Mouse (Mus musculus) heart, postnatal 0 days (tissue): ENCODE results near the gene Aamp. TPM values are rescaled to one million over a fixed set of nuclear protein-coding genes. Genes with fewer than 3 reads are reported as not detected.
A peak's percentile ranks its signal among the peaks of the same experiment; 100 is the strongest.

Experiments
- ATAC-seq: fragments of 200-750 bp; cut with Nextera tagmentation; 2 replicates; pipeline ENCODE4 v1.8.0; 2017; ENCODE audit warnings: low read depth, moderate number of reproducible peaks, moderate library complexity; ENCODE audit not compliant: insufficient read depth
- DNase-seq: peaks from one replicate; pipeline ENCODE4 v3.0.0-alpha.2; 2016; ENCODE audit warnings: low spot score
- H3K27ac ChIP-seq: fragments of 300-500 bp; sonication (generic); 2 replicates; pipeline ENCODE4 v1.5.1; 2014; ENCODE audit warnings: low read depth, mild to moderate bottlenecking
- H3K27me3 ChIP-seq: fragments of 300-500 bp; sonication (generic); 2 replicates; pipeline ENCODE4 v1.6.1; 2014; ENCODE audit warnings: low read length, mixed read lengths; ENCODE audit not compliant: control insufficient read depth, insufficient read depth
- H3K36me3 ChIP-seq: fragments of 300-500 bp; sonication (generic); replicated peaks from 2 replicates; pipeline ENCODE4 v1.6.1; 2014; ENCODE audit warnings: low read length, mixed read lengths; ENCODE audit not compliant: control insufficient read depth, insufficient read depth
- H3K4me1 ChIP-seq: fragments of 300-500 bp; sonication (generic); 2 replicates; pipeline ENCODE4 v1.6.1; 2014; ENCODE audit warnings: antibody characterized with exemption; ENCODE audit not compliant: control insufficient read depth, insufficient read depth
- H3K4me2 ChIP-seq: fragments of 300-500 bp; sonication (generic); 2 replicates; pipeline ENCODE4 v1.6.1; 2014; ENCODE audit warnings: low read depth, mild to moderate bottlenecking, low read length, moderate library complexity
- H3K4me3 ChIP-seq: fragments of 300-500 bp; sonication (generic); 2 replicates; pipeline ENCODE4 v1.5.1; 2014; ENCODE audit warnings: low read depth, low read length
- H3K9ac ChIP-seq: fragments of 300-500 bp; sonication (generic); replicated peaks from 2 replicates; pipeline ENCODE4 v1.6.1; 2014; ENCODE audit warnings: low read depth, low read length, mixed read lengths
- H3K9me3 ChIP-seq: fragments of 300-500 bp; sonication (generic); replicated peaks from 2 replicates; pipeline ENCODE4 v1.6.1; 2016; ENCODE audit warnings: low read length; ENCODE audit not compliant: control insufficient read depth
- CTCF ChIP-seq: IDR thresholded peaks from 2 replicates; pipeline ENCODE4 v1.5.1; 2016; ENCODE audit warnings: antibody characterized with exemption, control low read depth, low read depth
- EP300 ChIP-seq: IDR thresholded peaks from 2 replicates; pipeline ENCODE4 v1.6.1; 2016; ENCODE audit warnings: antibody characterized with exemption, low read depth
- WGBS: fragments of 180-500 bp; shearing (Covaris S2); extraction: QIAGEN DNeasy Blood & Tissue Kit; methylation state at CpG from one replicate; pipeline ENCODE4 v1.1.7; 2014; 5-methylcytosine and 5-hydroxymethylcytosine counted together
- polyA plus RNA-seq: library from polyadenylated mRNA; unstranded; fragments of >200 nt; fragmentation: Nextera tagmentation; extraction: Ambion mirVana; gene quantifications from 2 replicates; pipeline ENCODE4 v1.2.1, GENCODE M21; 2015
- total RNA-seq: library from RNA; depleted of rRNA; stranded (reverse); fragments of >200 nt; gene quantifications from 2 replicates; pipeline ENCODE4 v1.2.3, GENCODE M21; 2014; ENCODE audit warnings: low replicate concordance

The Aamp gene
- total and polyA plus RNA-seq, 2 experiments from 2014 or later: 146 to 165 TPM

DNA sequence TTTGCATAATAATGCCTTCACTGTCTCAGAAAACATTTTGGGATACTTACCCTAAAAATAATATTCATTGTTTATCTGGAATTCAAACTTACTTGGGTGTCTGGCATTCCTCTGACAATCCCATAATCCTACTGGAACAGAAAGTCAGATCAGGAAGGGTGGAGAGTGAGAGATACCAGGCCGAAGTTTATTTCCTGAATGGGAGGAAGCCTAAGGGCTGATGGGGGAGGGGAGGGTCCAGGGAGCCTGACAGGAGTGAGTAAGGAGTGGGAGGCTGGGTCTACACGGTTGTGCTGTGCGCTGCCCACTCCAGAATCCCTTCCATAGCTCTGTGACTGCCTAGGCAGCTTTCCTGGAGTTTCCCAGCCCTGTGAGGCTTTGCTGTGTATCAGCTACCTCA, 25.2 kb upstream of the Aamp start:
- H3K9ac ChIP-seq: no peak overlapping the region
- peak overlapping the region; percentile 79 for H3K27ac ChIP-seq
- H3K27me3 ChIP-seq: no peaks in the 10 kb centered on the region
- H3K4me1 ChIP-seq: peaks cover 24% of the 10 kb centered on the region
- H3K4me3 ChIP-seq: no peak overlapping the region
- TF ChIP-seq CTCF (no peak), EP300 (no peak)
- H3K36me3 ChIP-seq: no peaks in the 10 kb centered on the region
- DNase-seq (no peak), ATAC-seq (0 out of 2 replicates have a peak, but pooled peaks have one; percentile 31)
- 23% methylated on average over 3 of the region's 3 CpGs for WGBS
- no peak overlapping the region for H3K4me2 ChIP-seq
- no peaks in the 10 kb centered on the region for H3K9me3 ChIP-seq

DNA sequence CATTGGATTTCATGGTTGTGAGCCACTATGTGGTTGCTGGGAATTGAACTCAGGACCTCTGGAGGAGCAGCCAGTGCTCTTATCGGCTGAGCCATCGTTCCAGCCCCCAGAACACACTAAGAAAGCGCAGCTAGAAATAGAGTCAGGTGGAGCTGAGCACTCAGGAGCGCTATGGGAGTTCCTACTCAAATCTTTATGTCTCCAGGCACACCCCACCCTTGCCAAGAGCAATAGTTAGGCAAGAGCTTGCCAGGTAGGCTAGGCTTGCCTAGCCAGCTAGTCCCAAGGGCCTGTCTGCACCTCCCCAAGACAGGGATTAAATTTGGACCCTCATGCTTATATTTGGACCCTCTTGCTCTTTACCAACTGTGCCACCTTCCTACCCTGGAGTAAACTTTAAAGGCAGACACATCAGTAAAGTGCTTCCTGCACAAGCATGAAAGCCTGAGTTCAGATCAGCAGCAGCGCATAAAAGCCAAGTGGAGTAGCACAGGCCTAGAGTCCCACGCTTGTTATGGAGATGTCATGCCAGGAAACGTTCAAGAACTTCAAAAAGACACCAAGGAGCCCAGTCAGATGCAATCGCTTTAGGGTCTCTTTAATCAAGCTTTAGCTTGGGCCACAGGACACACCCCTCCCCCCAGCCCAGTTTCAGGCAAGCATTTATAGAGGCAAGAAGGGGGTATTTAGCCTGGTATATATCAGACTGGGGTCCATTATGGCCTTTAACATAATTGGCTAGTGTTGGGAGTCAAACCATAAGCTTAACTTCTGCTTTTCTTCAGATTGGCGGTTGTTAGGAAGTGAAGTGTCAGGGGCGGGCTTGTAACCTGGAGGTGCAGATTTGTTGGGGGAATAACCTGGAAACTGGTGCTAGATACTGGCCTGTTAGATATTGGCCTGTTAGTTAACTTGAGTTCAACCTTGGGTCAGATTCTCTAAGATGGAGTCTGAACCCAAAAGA, 23.7 kb upstream of the Aamp start:
- DNase-seq: no peak
- Histone ChIP-seq H3K9me3 (no peaks in the 10 kb centered on the region), H3K4me3 (no peak overlapping the region), H3K4me1 (peaks cover 24% of the 10 kb centered on the region), H3K4me2 (no peak overlapping the region), H3K9ac (no peak overlapping the region), H3K36me3 (no peaks in the 10 kb centered on the region), H3K27ac (no peak overlapping the region), H3K27me3 (no peaks in the 10 kb centered on the region)
- 68% methylated on average over 10 of the region's 10 CpGs for WGBS
- no peak for TF ChIP-seq EP300
- TF ChIP-seq CTCF: no peak
- no peak for ATAC-seq

DNA sequence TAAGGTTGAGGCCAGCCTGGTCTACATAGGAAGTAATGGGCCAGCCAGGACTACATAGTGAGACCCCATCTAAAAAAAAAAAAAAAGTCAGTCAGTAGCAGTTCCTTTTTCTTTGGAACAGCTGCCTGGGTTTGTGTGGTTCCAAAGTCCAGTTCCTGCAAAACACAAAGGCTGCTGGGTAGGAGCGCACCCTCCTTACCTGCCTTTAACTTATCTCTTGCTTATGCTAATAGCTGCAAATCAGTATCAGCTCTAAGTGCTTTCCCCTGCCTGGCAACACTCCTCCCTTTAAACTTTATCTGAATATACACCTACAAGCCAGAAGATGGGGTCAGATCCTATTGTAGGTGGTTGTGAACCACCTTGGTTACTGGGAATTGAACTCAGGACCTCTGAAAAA, 22.6 kb upstream of the Aamp start:
- Histone ChIP-seq H3K4me3 (no peak overlapping the region), H3K27me3 (no peaks in the 10 kb centered on the region), H3K27ac (no peak overlapping the region), H3K4me2 (no peak overlapping the region), H3K9me3 (no peaks in the 10 kb centered on the region), H3K9ac (no peak overlapping the region), H3K36me3 (no peaks in the 10 kb centered on the region), H3K4me1 (peaks cover 26% of the 10 kb centered on the region)
- no peak for ATAC-seq
- WGBS: 100% methylated on average over 1 of the region's 1 CpGs
- no peak for DNase-seq
- TF ChIP-seq EP300 (no peak), CTCF (no peak)

DNA sequence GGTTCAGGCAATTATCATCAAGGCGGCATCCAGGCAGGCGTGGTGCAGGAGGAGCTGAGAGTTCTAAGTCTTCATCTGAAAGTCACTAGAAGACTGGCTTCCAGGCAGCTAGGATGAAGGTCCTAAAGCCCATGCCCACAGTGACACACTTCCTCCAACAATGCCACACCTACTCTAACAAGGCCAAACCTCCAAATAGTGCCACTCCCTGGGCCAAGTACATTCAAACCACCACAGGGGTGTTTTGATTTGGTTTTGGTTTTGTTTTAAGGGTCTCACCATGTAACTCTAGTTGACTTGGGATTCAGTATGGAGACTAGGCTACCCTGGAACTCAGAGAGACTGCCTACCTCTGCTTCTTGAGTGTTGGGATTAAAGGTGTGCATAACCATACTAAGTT, 21.0 kb upstream of the Aamp start, which contains the start of gene Tmbim1:
Gene Tmbim1 (minus strand): TSS at position 101 of the 400 bp plus-strand sequence.
- Histone ChIP-seq H3K9ac (peak within 1 kb of the TSS; percentile 83), H3K36me3 (no peaks in the 10 kb centered on the region), H3K4me3 (peak within 1 kb of the TSS; percentile 64), H3K9me3 (no peaks in the 10 kb centered on the region), H3K4me1 (peaks cover 38% of the 10 kb centered on the region), H3K27me3 (no peaks in the 10 kb centered on the region), H3K4me2 (peak within 1 kb of the TSS; percentile 67), H3K27ac (peak within 1 kb of the TSS; percentile 91)
- DNase-seq: no peak
- ATAC-seq: no peak
- TF ChIP-seq CTCF (no peak), EP300 (no peak)
- WGBS: 97% methylated on average over 2 of the region's 2 CpGs

DNA sequence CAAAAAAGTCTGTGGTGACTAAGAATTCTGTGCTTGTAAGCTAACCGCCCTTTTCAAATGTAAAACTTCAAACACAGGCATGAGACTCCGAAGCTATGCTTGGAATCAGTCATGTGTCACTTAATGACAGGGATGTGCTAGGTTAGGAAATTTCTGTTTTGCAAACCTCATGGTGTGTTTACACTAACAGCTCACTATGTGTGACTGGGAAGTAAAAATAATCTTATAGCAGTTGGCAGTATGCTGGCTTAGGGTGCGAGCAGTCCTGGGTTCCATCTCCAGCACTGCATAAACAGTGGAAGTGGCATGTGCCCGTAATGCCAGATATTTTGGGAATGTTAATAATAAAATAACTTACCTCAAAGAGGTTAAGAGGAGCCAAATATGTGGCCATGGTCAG, 20.4 kb upstream of the Aamp start:
- Histone ChIP-seq H3K9ac (no peak overlapping the region; the same call in 1 of the 2 replicates), H3K4me1 (peaks cover 41% of the 10 kb centered on the region), H3K27me3 (no peaks in the 10 kb centered on the region), H3K4me2 (no peak overlapping the region), H3K27ac (no peak overlapping the region), H3K4me3 (no peak overlapping the region), H3K9me3 (no peaks in the 10 kb centered on the region), H3K36me3 (no peaks in the 10 kb centered on the region)
- DNase-seq: no peak
- no peak for ATAC-seq
- TF ChIP-seq EP300: no peak
- TF ChIP-seq CTCF: no peak
- 65% methylated on average over 4 of the region's 4 CpGs for WGBS
